Mouse (Mus musculus) forebrain, embryonic 16.5 days (tissue): ENCODE measurements around the gene Gm3646. TPM values are rescaled to one million over a fixed set of nuclear protein-coding genes. Genes with fewer than 3 reads are reported as not detected.

Experiments used
- ATAC-seq: fragments of 200-750 bp; cut with Nextera tagmentation; 2 replicates; pipeline ENCODE4 v1.8.0; 2017; ENCODE audit warnings: mild to moderate bottlenecking, moderate library complexity
- H3K27ac ChIP-seq: fragments of 300-500 bp; sonication (generic); 2 replicates; pipeline ENCODE4 v1.5.1; 2014; ENCODE audit warnings: low read length, control low read depth
- H3K27me3 ChIP-seq: fragments of 300-500 bp; sonication (generic); replicated peaks from 2 replicates; pipeline ENCODE4 v1.6.1; 2014; ENCODE audit warnings: low read length; ENCODE audit not compliant: control insufficient read depth, insufficient read depth
- H3K36me3 ChIP-seq: fragments of 300-500 bp; sonication (generic); 2 replicates; pipeline ENCODE4 v1.6.1; 2014; ENCODE audit not compliant: control insufficient read depth, insufficient read depth
- H3K4me1 ChIP-seq: fragments of 300-500 bp; sonication (generic); replicated peaks from 2 replicates; pipeline ENCODE4 v1.6.1; 2014; ENCODE audit warnings: low read length; ENCODE audit not compliant: control insufficient read depth, insufficient read depth
- H3K4me2 ChIP-seq: fragments of 300-500 bp; sonication (generic); 2 replicates; pipeline ENCODE4 v1.6.1; 2014; ENCODE audit warnings: mild to moderate bottlenecking, low read length, control low read depth
- H3K4me3 ChIP-seq: fragments of 300-500 bp; sonication (generic); replicated peaks from 2 replicates; pipeline ENCODE4 v1.5.1; 2014; ENCODE audit warnings: mild to moderate bottlenecking, low read length, control low read depth
- H3K9ac ChIP-seq: fragments of 300-500 bp; sonication (generic); replicated peaks from 2 replicates; pipeline ENCODE4 v1.6.1; 2014; ENCODE audit warnings: low read depth, low read length, control low read depth
- H3K9me3 ChIP-seq: fragments of 300-500 bp; sonication (generic); 2 replicates; pipeline ENCODE4 v1.6.1; 2016; ENCODE audit warnings: low read length; ENCODE audit not compliant: control insufficient read depth
- WGBS: fragments of 180-500 bp; shearing (Covaris S2); extraction: QIAGEN DNeasy Blood & Tissue Kit; methylation state at CpG from one replicate; pipeline ENCODE4 v1.1.7; 2014; 5-methylcytosine and 5-hydroxymethylcytosine counted together
- polyA plus RNA-seq: library from polyadenylated mRNA; unstranded; fragments of >200 nt; fragmentation: Nextera tagmentation; extraction: Ambion mirVana; gene quantifications from 2 replicates; pipeline ENCODE4 v1.2.1, GENCODE M21; 2015

The Gm3646 gene
- polyA plus RNA-seq, 1 experiment from 2014 or later, result not detected

DNA sequence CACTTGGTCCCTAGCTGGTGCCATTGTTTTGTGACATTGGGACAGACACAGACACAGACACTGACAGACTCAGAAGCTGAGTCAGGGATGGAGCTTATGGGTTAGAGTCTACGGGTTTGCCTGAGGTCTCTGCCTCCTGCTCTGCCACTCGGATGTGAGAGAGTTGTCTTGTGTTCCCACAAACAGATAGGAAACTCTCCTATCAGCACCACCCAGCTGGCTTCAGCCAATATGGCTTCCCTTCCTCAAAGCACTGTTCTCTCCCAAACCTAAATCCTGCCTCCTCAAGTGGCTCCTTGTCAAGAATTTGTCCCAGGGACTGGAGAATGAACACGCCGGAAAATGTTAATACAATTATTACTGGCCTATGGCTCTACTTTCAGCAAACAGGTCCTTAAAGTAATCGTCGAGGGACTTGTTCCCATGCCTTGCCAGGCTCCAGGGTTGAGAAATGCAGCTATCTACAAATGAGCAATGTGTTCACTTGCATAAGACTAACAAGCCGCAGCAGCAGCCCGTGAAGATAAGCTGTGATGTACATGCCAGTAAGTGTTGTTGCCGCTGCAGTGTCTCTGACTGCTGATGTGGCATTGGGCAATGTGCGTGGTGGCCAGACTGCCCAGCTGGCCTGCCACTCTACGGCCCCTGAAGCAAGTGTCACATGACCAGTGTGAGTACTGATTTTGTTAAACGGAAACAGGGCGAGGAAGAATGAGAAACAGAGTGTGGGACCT, 50.7 kb downstream of the Gm3646 start:
- ATAC-seq, result no peak
- Histone ChIP-seq H3K4me2 (no peak overlapping the region), H3K4me1 (peaks cover 4% of the 10 kb centered on the region; the same call in 1 of the 2 replicates), H3K36me3 (no peaks in the 10 kb centered on the region), H3K27ac (no peak overlapping the region), H3K4me3 (no peak overlapping the region), H3K27me3 (no peaks in the 10 kb centered on the region), H3K9ac (no peak overlapping the region), H3K9me3 (no peaks in the 10 kb centered on the region)
- WGBS, result 83% methylated on average over 13 of the region's 13 CpGs

Other genes with a start within 250 kb of the Gm3646 start
- gene Rnf149, start 227.9 kb downstream of the Gm3646 start, polyA plus RNA-seq, result 20.0 and 20.5 TPM in 2 replicates
- gene Creg2, start 153.9 kb downstream of the Gm3646 start, polyA plus RNA-seq, result 1.1 and 2.3 TPM in 2 replicates
- gene Rfx8, start 84.3 kb downstream of the Gm3646 start, polyA plus RNA-seq, result 0.20 TPM in 1 of 2 replicates, not detected in the other
- 38.5 and 49.5 TPM in 2 replicates for gene Map4k4, start 95.6 kb upstream of the Gm3646 start, polyA plus RNA-seq